Mouse (Mus musculus) midbrain, embryonic 11.5 days (tissue): ENCODE measurements around the gene Aff3. TPM values are rescaled to one million over a fixed set of nuclear protein-coding genes. Genes with fewer than 3 reads are reported as not detected.

Source experiments
- ATAC-seq: fragments of 200-750 bp; cut with Nextera tagmentation; 2 replicates; pipeline ENCODE4 v1.8.0; 2017; ENCODE audit warnings: moderate TSS enrichment, moderate library complexity; ENCODE audit not compliant: low FRiP score
- DNase-seq: peaks from one replicate; pipeline ENCODE4 v3.0.0; 2015; ENCODE audit warnings: low spot score; ENCODE audit errors: missing footprints
- H3K27ac ChIP-seq: fragments of 300-500 bp; sonication (generic); 2 replicates; pipeline ENCODE4 v1.5.1; 2014; ENCODE audit warnings: low read depth, low read length
- H3K27me3 ChIP-seq: fragments of 300-500 bp; sonication (generic); 2 replicates; pipeline ENCODE4 v1.6.1; 2014; ENCODE audit warnings: mild to moderate bottlenecking, low read length, moderate library complexity, mixed read lengths; ENCODE audit not compliant: control insufficient read depth, insufficient read depth
- H3K36me3 ChIP-seq: fragments of 300-500 bp; sonication (generic); 2 replicates; pipeline ENCODE4 v1.6.1; 2014; ENCODE audit warnings: mild to moderate bottlenecking, low read length, moderate library complexity, mixed read lengths; ENCODE audit not compliant: control insufficient read depth, insufficient read depth
- H3K4me1 ChIP-seq: fragments of 300-500 bp; sonication (generic); 2 replicates; pipeline ENCODE4 v1.6.1; 2014; ENCODE audit warnings: low read length; ENCODE audit not compliant: control insufficient read depth, insufficient read depth
- H3K4me2 ChIP-seq: fragments of 300-500 bp; sonication (generic); 2 replicates; pipeline ENCODE4 v1.6.1; 2014; ENCODE audit warnings: mild to moderate bottlenecking, moderate library complexity
- H3K4me3 ChIP-seq: fragments of 300-500 bp; sonication (generic); 2 replicates; pipeline ENCODE4 v1.5.1; 2014; ENCODE audit warnings: low read depth, low read length
- H3K9ac ChIP-seq: fragments of 300-500 bp; sonication (generic); 2 replicates; pipeline ENCODE4 v1.6.1; 2014; ENCODE audit warnings: low read length
- H3K9me3 ChIP-seq: fragments of 300-500 bp; sonication (generic); 2 replicates; pipeline ENCODE4 v1.6.1; 2016; ENCODE audit warnings: low read length; ENCODE audit not compliant: control insufficient read depth
- WGBS: fragments of 180-500 bp; shearing (Covaris S2); extraction: QIAGEN DNeasy Blood & Tissue Kit; methylation state at CpG from one replicate; pipeline ENCODE4 v1.1.7; 2014; 5-methylcytosine and 5-hydroxymethylcytosine counted together
- polyA plus RNA-seq: library from polyadenylated mRNA; unstranded; fragments of >200 nt; fragmentation: Nextera tagmentation; extraction: Ambion mirVana; gene quantifications from 2 replicates; pipeline ENCODE4 v1.2.1, GENCODE M21; 2014

Gene Aff3
- polyA plus RNA-seq, 1 experiment from 2014 or later = 16.3 TPM

DNA sequence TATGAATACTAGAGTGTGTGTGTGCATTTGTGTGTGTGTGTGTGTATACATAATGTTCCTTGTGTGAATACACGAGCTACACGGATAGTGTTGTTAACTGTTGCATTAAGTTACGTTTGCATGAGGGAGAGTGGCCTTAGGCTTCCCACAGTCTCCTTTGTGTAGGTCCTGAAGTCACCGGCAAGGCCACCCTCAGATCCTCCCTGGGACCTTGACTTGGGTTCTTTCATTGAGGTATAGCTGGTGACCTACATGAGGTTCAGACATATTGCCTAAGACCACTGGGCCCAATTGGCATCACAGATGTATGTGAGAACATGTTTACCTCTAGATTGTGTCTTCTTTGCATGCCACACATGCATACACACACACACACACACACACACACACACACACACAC lies 494 bp downstream of the Aff3 start:
- 94% methylated on average over 4 of the region's 4 CpGs for WGBS
- DNase-seq = no peak
- Histone ChIP-seq H3K4me1 (no peaks in the 10 kb centered on the region), H3K36me3 (no peaks in the 10 kb centered on the region), H3K27ac (no peak overlapping the region), H3K4me3 (no peak overlapping the region), H3K9me3 (no peaks in the 10 kb centered on the region), H3K4me2 (no peak overlapping the region), H3K9ac (no peak overlapping the region), H3K27me3 (no peaks in the 10 kb centered on the region)
- ATAC-seq = no peak

DNA sequence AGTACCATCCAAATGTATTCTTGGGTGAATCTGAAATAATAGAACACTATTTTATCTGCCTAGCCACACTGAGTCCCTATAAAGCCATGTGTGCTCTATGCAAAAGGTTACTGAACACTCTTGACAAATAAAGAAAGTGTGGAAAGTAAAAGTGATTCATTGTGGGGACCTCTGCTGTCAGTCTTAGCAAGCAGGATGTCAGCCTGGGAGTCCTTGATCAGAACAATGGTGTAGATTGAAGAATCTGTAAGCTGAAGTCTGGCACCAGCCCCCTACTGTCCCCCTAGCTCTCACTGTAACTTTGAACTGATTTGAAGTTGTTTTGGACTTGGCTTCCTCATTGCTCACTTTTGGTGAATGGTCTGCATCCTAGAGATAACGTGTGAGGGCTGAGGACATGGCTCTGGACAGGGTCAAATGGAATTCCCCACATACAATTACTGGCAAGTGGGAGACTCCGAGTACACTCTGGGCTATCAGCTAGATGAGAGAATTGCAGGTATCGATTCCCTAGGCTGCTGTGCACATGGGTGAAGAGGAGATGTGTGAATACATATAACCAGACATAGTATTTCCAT lies 2.0 kb downstream of the Aff3 start:
- H3K9ac ChIP-seq = no peak overlapping the region
- no peak overlapping the region for H3K4me3 ChIP-seq
- H3K9me3 ChIP-seq = no peaks in the 10 kb centered on the region
- no peaks in the 10 kb centered on the region for H3K36me3 ChIP-seq
- DNase-seq (no peak), ATAC-seq (no peak)
- 80% methylated on average over 3 of the region's 3 CpGs for WGBS
- H3K27ac ChIP-seq = no peak overlapping the region
- H3K27me3 ChIP-seq = no peaks in the 10 kb centered on the region
- no peaks in the 10 kb centered on the region for H3K4me1 ChIP-seq
- H3K4me2 ChIP-seq = no peak overlapping the region

DNA sequence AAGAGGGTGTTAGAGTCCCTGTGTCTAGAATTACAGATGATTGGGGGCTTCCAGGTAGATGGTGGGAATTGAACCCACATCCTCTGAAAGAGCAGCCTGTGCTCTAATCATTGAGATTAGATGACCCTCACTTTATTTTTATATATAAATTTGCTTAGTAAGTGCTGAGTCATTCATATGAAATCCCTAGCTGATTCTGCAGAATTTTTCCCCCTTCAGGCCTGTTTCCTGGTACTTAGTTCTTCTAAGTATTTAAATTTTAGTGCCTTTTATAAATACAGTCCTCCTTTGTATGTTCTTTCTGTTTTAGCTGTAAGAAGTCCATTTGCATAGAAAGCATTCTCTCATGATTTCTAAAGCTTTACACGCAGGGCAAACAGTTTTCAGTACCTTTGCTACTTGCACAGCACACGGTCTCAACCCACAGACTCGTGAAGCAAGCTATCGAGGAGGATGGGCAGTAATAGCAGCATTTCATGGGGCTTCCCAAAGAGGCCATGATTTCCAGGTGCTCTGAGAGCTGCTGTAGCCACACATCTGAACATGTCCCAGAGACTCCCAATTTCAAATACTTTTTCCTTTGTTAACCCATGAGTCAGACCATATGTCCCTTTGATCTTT lies 5.7 kb downstream of the Aff3 start:
- Histone ChIP-seq H3K36me3 (no peaks in the 10 kb centered on the region), H3K4me3 (no peak overlapping the region), H3K27me3 (no peaks in the 10 kb centered on the region), H3K4me2 (no peak overlapping the region), H3K4me1 (no peaks in the 10 kb centered on the region), H3K9ac (no peak overlapping the region), H3K9me3 (no peaks in the 10 kb centered on the region), H3K27ac (no peak overlapping the region)
- DNase-seq = no peak
- WGBS = 85% methylated on average over 4 of the region's 4 CpGs
- no peak for ATAC-seq

DNA sequence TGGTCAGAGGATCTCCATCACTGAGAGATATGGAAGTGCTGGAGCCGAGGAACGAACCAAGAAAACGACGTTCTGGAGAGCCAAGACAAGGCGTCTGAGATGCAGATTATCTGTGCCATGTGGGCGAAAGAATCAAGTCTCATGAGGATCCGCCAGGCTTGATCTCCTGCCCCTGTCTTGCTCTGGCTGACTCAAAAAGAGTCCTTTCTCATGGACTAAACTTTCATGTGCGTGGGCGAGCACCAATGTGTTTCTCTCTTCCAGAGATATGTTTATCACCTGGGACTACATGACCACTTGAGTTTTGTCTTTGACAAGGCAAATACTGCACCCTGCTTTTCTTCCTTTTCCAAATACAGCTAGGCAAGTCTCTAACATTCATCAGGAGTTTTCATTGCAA lies 6.4 kb downstream of the Aff3 start:
- H3K4me2 ChIP-seq = no peak overlapping the region
- 96% methylated on average over 9 of the region's 9 CpGs for WGBS
- H3K4me1 ChIP-seq = no peaks in the 10 kb centered on the region
- DNase-seq (no peak), ATAC-seq (no peak)
- H3K27ac ChIP-seq = no peak overlapping the region
- no peaks in the 10 kb centered on the region for H3K36me3 ChIP-seq
- H3K9me3 ChIP-seq = no peaks in the 10 kb centered on the region
- no peak overlapping the region for H3K4me3 ChIP-seq
- no peaks in the 10 kb centered on the region for H3K27me3 ChIP-seq
- H3K9ac ChIP-seq = no peak overlapping the region

DNA sequence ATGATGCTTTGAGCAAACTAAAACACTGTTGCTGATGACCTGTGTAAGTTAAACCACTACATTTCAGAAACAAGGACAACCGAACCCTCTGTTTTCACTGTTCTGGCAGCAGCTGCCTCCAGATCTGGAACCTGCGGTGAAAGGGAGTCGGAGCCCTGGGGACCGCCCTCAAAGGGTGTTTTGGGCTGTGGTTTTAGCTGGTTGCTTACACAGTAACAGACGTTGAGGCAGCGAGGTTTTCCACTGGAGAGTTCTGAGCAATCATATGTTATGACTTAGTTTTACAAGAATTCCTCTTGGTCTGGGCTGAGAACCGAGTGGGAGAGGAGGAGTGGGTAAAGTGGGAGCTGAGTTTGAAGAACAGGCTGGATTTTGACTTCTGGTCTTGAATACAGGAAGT lies 7.1 kb downstream of the Aff3 start:
- Histone ChIP-seq H3K9me3 (no peaks in the 10 kb centered on the region), H3K27ac (no peak overlapping the region), H3K4me2 (no peak overlapping the region), H3K4me3 (no peak overlapping the region), H3K36me3 (no peaks in the 10 kb centered on the region), H3K9ac (no peak overlapping the region), H3K27me3 (no peaks in the 10 kb centered on the region), H3K4me1 (no peaks in the 10 kb centered on the region)
- 77% methylated on average over 7 of the region's 7 CpGs for WGBS
- ATAC-seq (no peak), DNase-seq (no peak)

DNA sequence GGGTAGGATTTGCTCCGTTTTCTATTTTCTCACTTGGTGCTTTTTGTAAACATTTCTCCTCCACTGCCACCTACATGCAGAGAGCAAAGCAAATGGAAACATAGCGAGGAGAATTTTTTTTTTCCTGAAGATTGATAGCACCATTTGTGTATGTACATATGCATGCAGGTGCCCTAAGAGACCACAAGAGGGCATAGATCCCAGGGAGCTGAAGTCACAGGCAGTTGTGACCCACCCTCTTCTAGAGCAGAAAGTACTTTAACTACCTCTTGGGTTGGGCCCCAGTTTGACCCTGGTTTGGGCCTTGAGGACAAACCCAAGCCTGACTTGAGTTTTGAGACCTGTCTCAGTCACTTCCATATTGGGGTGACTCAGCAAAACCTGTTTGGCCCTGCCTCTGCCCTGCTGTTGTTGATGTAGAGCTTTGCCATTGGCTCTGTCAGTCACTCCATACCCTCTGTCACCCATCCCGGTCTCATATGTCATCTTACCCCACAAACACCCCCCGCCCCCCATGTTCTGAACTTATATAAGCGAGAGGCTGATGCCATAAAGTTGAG lies 9.7 kb downstream of the Aff3 start:
- H3K4me3 ChIP-seq = no peak overlapping the region
- no peak overlapping the region for H3K27ac ChIP-seq
- H3K4me1 ChIP-seq = no peaks in the 10 kb centered on the region
- no peak for ATAC-seq
- no peaks in the 10 kb centered on the region for H3K36me3 ChIP-seq
- WGBS = 89% methylated on average over 5 of the region's 5 CpGs
- no peak overlapping the region for H3K4me2 ChIP-seq
- DNase-seq = no peak
- H3K9ac ChIP-seq = no peak overlapping the region
- no peaks in the 10 kb centered on the region for H3K27me3 ChIP-seq
- H3K9me3 ChIP-seq = no peaks in the 10 kb centered on the region

DNA sequence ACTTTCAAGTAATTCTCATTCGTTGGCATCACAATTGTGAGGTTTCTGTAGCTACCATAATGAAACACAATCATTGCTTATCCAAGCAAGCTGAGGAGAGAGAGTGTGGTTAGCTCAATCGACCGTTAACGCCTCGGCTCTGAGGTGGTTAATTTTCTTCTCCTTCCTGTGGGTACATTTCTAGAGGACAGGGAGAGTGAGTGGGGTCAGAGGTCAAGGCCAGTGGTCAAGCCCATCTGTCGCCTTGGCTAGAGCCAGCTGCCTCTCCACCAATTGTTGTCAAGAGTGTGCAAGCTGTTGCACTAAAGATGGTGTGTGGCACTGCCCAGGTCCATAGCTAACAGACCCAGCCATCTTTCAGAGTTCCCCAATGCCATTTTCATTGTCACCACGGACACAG lies 14.7 kb downstream of the Aff3 start:
- Histone ChIP-seq H3K4me3 (no peak overlapping the region), H3K4me1 (no peaks in the 10 kb centered on the region), H3K27me3 (no peaks in the 10 kb centered on the region), H3K27ac (no peak overlapping the region), H3K9me3 (no peaks in the 10 kb centered on the region), H3K9ac (no peak overlapping the region), H3K36me3 (no peaks in the 10 kb centered on the region), H3K4me2 (no peak overlapping the region)
- 69% methylated on average over 7 of the region's 7 CpGs for WGBS
- ATAC-seq = no peak
- DNase-seq = no peak

DNA sequence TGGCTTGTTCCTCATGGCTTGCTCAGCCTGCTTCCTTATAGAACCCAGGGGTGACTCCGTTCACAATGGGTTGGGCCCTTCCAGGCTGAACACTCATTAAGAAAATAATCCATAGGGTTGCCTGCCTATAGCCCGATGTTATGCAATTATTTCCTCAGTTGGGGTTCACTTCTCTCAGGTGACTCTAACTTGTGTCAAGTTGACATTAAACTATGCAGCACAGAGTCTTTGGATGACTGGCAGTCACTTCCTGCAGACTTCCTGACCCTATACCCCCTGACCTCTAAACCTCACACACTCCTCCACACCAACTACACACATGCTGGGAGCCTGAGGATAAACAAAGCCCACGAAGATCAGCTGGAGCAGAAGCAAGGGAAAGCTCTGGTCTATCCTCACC lies 15.6 kb downstream of the Aff3 start:
- no peak overlapping the region for H3K9ac ChIP-seq
- DNase-seq (no peak), ATAC-seq (no peak)
- no peak overlapping the region for H3K4me2 ChIP-seq
- H3K27me3 ChIP-seq = no peaks in the 10 kb centered on the region
- H3K4me1 ChIP-seq = no peaks in the 10 kb centered on the region
- H3K4me3 ChIP-seq = no peak overlapping the region
- WGBS = 68% methylated on average over 3 of the region's 3 CpGs
- H3K27ac ChIP-seq = no peak overlapping the region
- no peaks in the 10 kb centered on the region for H3K9me3 ChIP-seq
- H3K36me3 ChIP-seq = no peaks in the 10 kb centered on the region

DNA sequence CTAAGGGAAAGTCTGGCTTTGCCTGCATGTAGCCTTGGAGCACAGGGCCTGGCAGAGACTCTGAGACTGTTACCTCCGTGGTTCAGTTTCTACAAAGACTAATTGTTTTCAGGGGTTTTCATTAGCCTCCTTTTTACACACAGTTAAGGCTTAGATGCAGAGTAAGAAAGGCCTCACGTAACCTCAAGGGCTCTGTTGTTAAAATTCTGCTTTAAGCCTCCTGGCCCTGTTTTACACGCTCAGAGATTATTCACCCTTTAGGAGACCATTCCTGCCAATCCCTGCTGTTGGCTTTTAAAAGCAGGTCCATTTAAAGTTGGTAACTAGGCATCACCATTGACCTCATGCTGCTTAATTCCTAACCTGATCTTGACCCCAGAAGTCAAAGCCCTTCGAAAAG lies 22.5 kb downstream of the Aff3 start:
- Histone ChIP-seq H3K27ac (no peak overlapping the region), H3K9ac (no peak overlapping the region), H3K4me1 (0 out of 2 replicates have a peak, but pooled peaks cover 2% of the 10 kb centered on the region), H3K4me3 (no peak overlapping the region), H3K9me3 (no peaks in the 10 kb centered on the region), H3K36me3 (no peaks in the 10 kb centered on the region), H3K27me3 (no peaks in the 10 kb centered on the region), H3K4me2 (no peak overlapping the region)
- DNase-seq (no peak), ATAC-seq (no peak)
- WGBS = 28% methylated on average over 4 of the region's 4 CpGs
